Mouse (Mus musculus): ENCODE results near the gene Hs6st3. TPM values are rescaled to one million over a fixed set of nuclear protein-coding genes. Genes with fewer than 3 reads are reported as not detected.
"Not testable (repeated sequence)": the region's sequence is repeated elsewhere in the genome, so short reads cannot be mapped to it uniquely, and the experiment has no call there.

Hs6st3 gene
- polyA plus RNA-seq, 1 experiment from 2014 or later: not detected

GRCm38 (mm10) chr14:119450471-119450870 is 312.3 kb downstream of the Hs6st3 start:
- DNase-seq (ENCODE audit: low spot score): no peak

- no peak for DNase-seq (ENCODE audit: low spot score)
These were observed 313.5 kb downstream of the Hs6st3 start for GRCm38 (mm10) chr14:119451594-119451993.

- DNase-seq (ENCODE audit: low spot score): no peak
These were observed 314.2 kb downstream of the Hs6st3 start for GRCm38 (mm10) chr14:119452382-119452781.

GRCm38 (mm10) chr14:119452797-119453196 is 314.7 kb downstream of the Hs6st3 start:
- no peak for DNase-seq (ENCODE audit: low spot score)

GRCm38 (mm10) chr14:119464308-119464707 is 326.2 kb downstream of the Hs6st3 start:
- DNase-seq (ENCODE audit: low spot score): no peak

GRCm38 (mm10) chr14:119464883-119465282 is 326.7 kb downstream of the Hs6st3 start:
- no peak for DNase-seq (ENCODE audit: low spot score)

GRCm38 (mm10) chr14:119466899-119467588 is 328.9 kb downstream of the Hs6st3 start:
- DNase-seq (ENCODE audit: low spot score): no peak

GRCm38 (mm10) chr14:119476582-119476981 is 338.4 kb downstream of the Hs6st3 start:
- DNase-seq (ENCODE audit: low spot score): no peak

- DNase-seq (ENCODE audit: low spot score): no peak
These were observed 339.7 kb downstream of the Hs6st3 start for GRCm38 (mm10) chr14:119477836-119478235.

GRCm38 (mm10) chr14:119488978-119489703 is 351.0 kb downstream of the Hs6st3 start:
- no peak for DNase-seq (ENCODE audit: low spot score)

- no peak for DNase-seq (ENCODE audit: low spot score)
These were observed 382.5 kb downstream of the Hs6st3 start for GRCm38 (mm10) chr14:119520632-119521031.

- no peak for DNase-seq (ENCODE audit: low spot score)
These were observed 382.9 kb downstream of the Hs6st3 start for GRCm38 (mm10) chr14:119521056-119521455.

- no peak for DNase-seq (ENCODE audit: low spot score)
These were observed 394.9 kb downstream of the Hs6st3 start for GRCm38 (mm10) chr14:119532889-119533546.

- DNase-seq (ENCODE audit: low spot score): no peak
These were observed 402.4 kb downstream of the Hs6st3 start for GRCm38 (mm10) chr14:119540505-119540904.

- DNase-seq (ENCODE audit: low spot score): no peak
These were observed 406.5 kb downstream of the Hs6st3 start for GRCm38 (mm10) chr14:119544596-119544995.

- no peak for DNase-seq (ENCODE audit: low spot score)
These were observed 420.2 kb downstream of the Hs6st3 start for GRCm38 (mm10) chr14:119558356-119558755.

GRCm38 (mm10) chr14:119582039-119582508 is 443.9 kb downstream of the Hs6st3 start:
- no peak for DNase-seq (ENCODE audit: low spot score)

GRCm38 (mm10) chr14:119585069-119585468 is 446.9 kb downstream of the Hs6st3 start:
- no peak for DNase-seq (ENCODE audit: low spot score)

GRCm38 (mm10) chr14:119587365-119587764 is 449.2 kb downstream of the Hs6st3 start:
- DNase-seq (ENCODE audit: low spot score): not testable (repeated sequence)

GRCm38 (mm10) chr14:119604327-119604726 is 466.2 kb downstream of the Hs6st3 start:
- no peak for DNase-seq (ENCODE audit: low spot score)

- DNase-seq (ENCODE audit: low spot score): no peak
These were observed 474.7 kb downstream of the Hs6st3 start for GRCm38 (mm10) chr14:119612793-119613192.

- DNase-seq (ENCODE audit: low spot score): no peak
These were observed 491.0 kb downstream of the Hs6st3 start for GRCm38 (mm10) chr14:119629127-119629526.

All from thymus, postnatal 0 days (tissue).